Mouse (Mus musculus) heart, postnatal 0 days (tissue): ENCODE data around the gene Pax5.

Experiments used
- CTCF ChIP-seq: IDR thresholded peaks from 2 replicates; pipeline ENCODE4 v1.5.1; 2016; ENCODE audit warnings: antibody characterized with exemption, control low read depth, low read depth
- EP300 ChIP-seq: IDR thresholded peaks from 2 replicates; pipeline ENCODE4 v1.6.1; 2016; ENCODE audit warnings: antibody characterized with exemption, low read depth

- TF ChIP-seq CTCF (no peak), EP300 (no peak)
Measured at GRCm38 (mm10) chr4:44708311-44708710, 2.0 kb downstream of the Pax5 start.
